Mouse (Mus musculus): ENCODE results near the gene Sidt1. TPM values are rescaled to one million over a fixed set of nuclear protein-coding genes. Genes with fewer than 3 reads are reported as not detected.
A peak's percentile ranks its signal among the peaks of the same experiment; 100 is the strongest.

The Sidt1 gene
- total and polyA plus RNA-seq, 3 experiments, result not detected

DNA sequence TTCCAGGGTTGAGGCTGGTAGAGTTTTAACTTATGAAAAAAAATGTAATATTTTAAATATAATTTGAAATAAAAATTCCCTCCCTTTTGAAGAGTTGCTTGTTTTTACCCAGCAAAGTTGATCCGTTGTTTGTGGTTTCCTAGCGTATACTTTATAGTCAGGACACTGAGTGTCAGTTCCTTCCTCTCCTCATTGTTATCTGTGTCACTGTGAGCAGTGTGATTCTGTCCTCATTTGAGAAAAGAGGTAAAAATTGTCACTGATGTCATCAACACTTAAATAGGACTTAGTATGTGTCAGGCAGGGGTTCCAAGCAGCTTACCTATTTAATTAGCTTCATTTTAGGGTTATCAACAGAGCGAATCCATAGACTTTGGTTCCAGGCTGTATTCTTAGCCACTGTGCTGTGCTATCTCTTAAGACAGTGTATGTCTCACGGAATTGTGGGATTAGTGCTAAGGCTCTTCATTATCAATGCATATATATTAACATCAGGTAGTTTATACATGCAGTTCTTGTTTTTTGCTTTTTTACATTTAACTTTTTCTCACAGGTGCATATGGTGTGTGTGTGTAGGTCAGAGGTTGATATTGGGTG, 16.9 kb upstream of the Sidt1 start (continued):
- TF ChIP-seq CTCF (IDR thresholded peaks at IDR 0.05 in 2 of 3, conservative IDR thresholded peaks at IDR 0.05 in 1 of 3; ENCODE audit: control insufficient read depth in 1 of 3, insufficient read depth in 1 of 3, low read depth in 2 of 3, low read length in 3 of 3, poor library complexity in 1 of 3, severe bottlenecking in 1 of 3) (no peak; a peak in 1 of 6 replicates), ELF1 (IDR thresholded peaks at IDR 0.05; ENCODE audit: low read depth, low read length) (no peak), ZNF384 (IDR thresholded peaks at IDR 0.05; ENCODE audit: low read depth, low read length) (peak; percentile 78), KAT2A (conservative IDR thresholded peaks at IDR 0.05; ENCODE audit: low read depth, low read length) (no peak), TAL1 (IDR thresholded peaks at IDR 0.05; ENCODE audit: low read length) (no peak), GATA1 (IDR thresholded peaks at IDR 0.05; ENCODE audit: low read depth, low read length) (peak; percentile 64), POLR2AphosphoS2 (IDR thresholded peaks at IDR 0.05; ENCODE audit: low read length) (no peak), MAFK (IDR thresholded peaks at IDR 0.05; ENCODE audit: borderline replicate concordance, low read depth, low read length) (no peak), CHD1 (IDR thresholded peaks at IDR 0.05; ENCODE audit: low read depth, low read length) (no peak), TCF12 (IDR thresholded peaks at IDR 0.05; ENCODE audit: low read depth, low read length) (no peak), RAD21 (IDR thresholded peaks at IDR 0.05; ENCODE audit: low read depth, low read length) (no peak), MYB (IDR thresholded peaks at IDR 0.05; ENCODE audit: low read depth, low read length) (no peak), POLR2A (IDR thresholded peaks at IDR 0.05; ENCODE audit: control insufficient read depth in 1 of 2, insufficient read depth in 1 of 2, low read depth in 1 of 2, low read length in 2 of 2, poor library complexity in 1 of 2) (no peak), USF2 (IDR thresholded peaks at IDR 0.05; ENCODE audit: borderline replicate concordance in 1 of 2, insufficient read depth in 1 of 2, low read depth in 1 of 2, low read length in 2 of 2) (no peak), JUND (IDR thresholded peaks at IDR 0.05; ENCODE audit: low read depth, low read length) (no peak), MEF2A (IDR thresholded peaks at IDR 0.05; ENCODE audit: extremely low read depth, insufficient replicate concordance, low read depth, low read length, poor library complexity, severe bottlenecking) (no peak), EP300 (IDR thresholded peaks at IDR 0.05; ENCODE audit: low read depth in 1 of 2, low read length in 2 of 2) (peak in 1 of 2 experiments; percentile 58; a peak in 3 of 4 replicates), MXI1 (IDR thresholded peaks at IDR 0.05; ENCODE audit: low read depth, low read length) (no peak), NRF1 (IDR thresholded peaks at IDR 0.05; ENCODE audit: insufficient read depth, low read depth, low read length, poor library complexity, severe bottlenecking) (no peak)

DNA sequence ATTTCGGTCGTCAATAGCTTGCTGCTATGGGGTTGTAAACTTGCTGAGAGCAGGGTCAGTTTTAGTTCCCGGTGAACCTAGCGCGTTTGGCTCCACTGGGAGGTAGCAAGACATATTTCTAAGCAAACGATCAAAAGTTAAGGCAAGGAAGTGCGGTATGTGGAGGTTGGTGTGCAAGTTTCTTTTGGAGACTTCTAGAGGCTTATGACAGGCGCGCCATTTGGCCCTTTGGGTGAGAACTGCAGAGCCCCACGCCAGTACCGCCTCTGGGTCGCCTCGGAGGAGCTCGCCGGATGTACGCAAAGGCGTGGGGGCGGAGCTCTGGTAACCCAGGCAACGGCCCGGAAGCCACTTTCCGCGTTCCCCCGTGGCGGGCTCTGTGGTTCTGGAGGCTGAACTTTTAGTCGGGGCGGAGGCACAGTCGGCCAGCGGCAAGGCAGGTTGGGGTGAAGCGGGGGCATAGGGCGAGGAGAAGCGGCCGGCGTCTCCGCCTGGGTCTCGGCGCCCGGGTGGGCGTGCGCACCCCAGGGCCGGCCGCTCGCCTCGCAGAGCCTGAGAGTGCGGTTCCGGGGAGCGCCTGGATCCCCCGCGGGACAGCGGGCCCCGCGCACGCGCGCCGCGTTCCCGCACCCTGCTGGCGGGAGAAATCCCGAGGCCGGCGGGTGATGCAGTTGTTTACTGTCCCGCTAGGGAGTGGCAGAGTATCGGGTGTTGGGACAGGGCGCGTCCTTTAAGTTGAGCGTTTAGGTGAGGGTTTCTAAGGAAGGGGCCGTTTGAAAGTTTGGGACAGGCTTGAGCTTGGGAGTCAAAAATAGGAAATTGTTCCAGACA, 14.3 kb upstream of the Sidt1 start, which contains the start of gene Spice1:
Spice1 (plus strand) TSS at position 51 of the 831 bp plus-strand sequence.
- peak within 1 kb of the TSS; percentile 56 for H3K27ac ChIP-seq (ENCODE audit: control insufficient read depth, low read depth, low read length)
- peak within 1 kb of the TSS; percentile 60 to 84 for H3K4me3 ChIP-seq (ENCODE audit: control insufficient read depth in 1 of 2, insufficient read depth in 1 of 2, low read depth in 2 of 2, low read length in 2 of 2)
- peaks cover 0 to 25% of the 10 kb centered on the region in 2 experiments; a peak in 2 of 4 replicates for H3K36me3 ChIP-seq (ENCODE audit: control insufficient read depth in 1 of 2, insufficient read depth in 2 of 2, low read length in 2 of 2)
- H3K9me3 ChIP-seq (replicated peaks; ENCODE audit: insufficient read depth, low read length), result no peaks in the 10 kb centered on the region
- peak; percentile 94 for DNase-seq (ENCODE audit: low read depth, low spot score)
- H3K79me2 ChIP-seq (ENCODE audit: control insufficient read depth, insufficient read depth, low read length, poor library complexity), result no peaks in the 10 kb centered on the region; the same call in 1 of the 2 replicates
- H3K9ac ChIP-seq (ENCODE audit: control insufficient read depth, low read depth, low read length, poor library complexity, severe bottlenecking), result peak within 1 kb of the TSS; percentile 73
- peaks cover 7 to 21% of the 10 kb centered on the region in 2 experiments for H3K4me1 ChIP-seq (ENCODE audit: control insufficient read depth in 1 of 2, insufficient read depth in 2 of 2, low read length in 2 of 2)
- no peaks in the 10 kb centered on the region for H3K27me3 ChIP-seq (ENCODE audit: control insufficient read depth in 1 of 2, insufficient read depth in 2 of 2, low read length in 2 of 2)
- TF ChIP-seq TBP (IDR thresholded peaks at IDR 0.05; ENCODE audit: low read depth, low read length), result peak; percentile 56; the same call in 1 of the 2 replicates
- TF ChIP-seq MYC (IDR thresholded peaks at IDR 0.05; ENCODE audit: low read depth, low read length), result 0 out of 2 replicates have a peak, but pooled peaks have one; percentile 33
- 0 out of 2 replicates have a peak, but pooled peaks have one; percentile 35 for TF ChIP-seq MAX (IDR thresholded peaks at IDR 0.05; ENCODE audit: low read length)
- TF ChIP-seq MAZ (IDR thresholded peaks at IDR 0.05; ENCODE audit: low read depth, low read length), result no peak
- TF ChIP-seq TAL1 (IDR thresholded peaks at IDR 0.05; ENCODE audit: low read length), result no peak
- peak; percentile 65 to 85; a peak in 3 of 4 replicates for TF ChIP-seq POLR2A (IDR thresholded peaks at IDR 0.05; ENCODE audit: control insufficient read depth in 1 of 2, insufficient read depth in 1 of 2, low read depth in 1 of 2, low read length in 2 of 2, poor library complexity in 1 of 2)
- peak; percentile 91 for TF ChIP-seq MXI1 (IDR thresholded peaks at IDR 0.05; ENCODE audit: low read depth, low read length)
- peak; percentile 57 for TF ChIP-seq TCF12 (IDR thresholded peaks at IDR 0.05; ENCODE audit: low read depth, low read length)
- TF ChIP-seq MEF2A (IDR thresholded peaks at IDR 0.05; ENCODE audit: extremely low read depth, insufficient replicate concordance, low read depth, low read length, poor library complexity, severe bottlenecking), result no peak
- no peak for TF ChIP-seq MAFK (IDR thresholded peaks at IDR 0.05; ENCODE audit: borderline replicate concordance, low read depth, low read length)
- TF ChIP-seq GATA1 (IDR thresholded peaks at IDR 0.05; ENCODE audit: low read depth, low read length), result no peak
- peak; percentile 69 for TF ChIP-seq ELF1 (IDR thresholded peaks at IDR 0.05; ENCODE audit: low read depth, low read length)
- peak; percentile 93 for TF ChIP-seq SIN3A (IDR thresholded peaks at IDR 0.05; ENCODE audit: low read length)
- no peak for TF ChIP-seq POLR2AphosphoS5 (IDR thresholded peaks at IDR 0.05; ENCODE audit: borderline replicate concordance, low read depth, low read length)
- TF ChIP-seq MYB (IDR thresholded peaks at IDR 0.05; ENCODE audit: low read depth, low read length), result no peak
- no peak for TF ChIP-seq CHD2 (IDR thresholded peaks at IDR 0.05; ENCODE audit: low read length)
- no peak for TF ChIP-seq UBTF (IDR thresholded peaks at IDR 0.05; ENCODE audit: borderline replicate concordance, insufficient read depth, low read depth, low read length)
- TF ChIP-seq ZNF384 (IDR thresholded peaks at IDR 0.05; ENCODE audit: low read depth, low read length), result no peak
- TF ChIP-seq JUND (IDR thresholded peaks at IDR 0.05; ENCODE audit: low read depth, low read length), result no peak
- TF ChIP-seq USF1 (IDR thresholded peaks at IDR 0.05; ENCODE audit: low read depth, low read length), result no peak
- TF ChIP-seq CTCF (IDR thresholded peaks at IDR 0.05 in 2 of 3, conservative IDR thresholded peaks at IDR 0.05 in 1 of 3; ENCODE audit: control insufficient read depth in 1 of 3, insufficient read depth in 1 of 3, low read depth in 2 of 3, low read length in 3 of 3, poor library complexity in 1 of 3, severe bottlenecking in 1 of 3), result peak in 2 of 3 experiments; percentile 27 to 30; a peak in 3 of 6 replicates
